Mouse (Mus musculus) gastrocnemius, postnatal 4 days (tissue): ENCODE results near the gene Cdk14. TPM values are rescaled to one million over a fixed set of nuclear protein-coding genes. Genes with fewer than 3 reads are reported as not detected.

Experiments used
- DNase-seq, 2 experiments: peaks; one replicate each; pipeline ENCODE4 v3.0.0; 2021 to 2022; ENCODE audit warnings: low spot score in 2 of 2, mixed read lengths in 2 of 2
- total RNA-seq, 2 experiments: library from RNA; stranded (reverse); gene quantifications; 2 replicates each; pipeline ENCODE4 v1.2.3; 2021

Cdk14 gene
- total RNA-seq, 2 experiments from 2014 or later = 34.1 to 34.4 TPM

DNA sequence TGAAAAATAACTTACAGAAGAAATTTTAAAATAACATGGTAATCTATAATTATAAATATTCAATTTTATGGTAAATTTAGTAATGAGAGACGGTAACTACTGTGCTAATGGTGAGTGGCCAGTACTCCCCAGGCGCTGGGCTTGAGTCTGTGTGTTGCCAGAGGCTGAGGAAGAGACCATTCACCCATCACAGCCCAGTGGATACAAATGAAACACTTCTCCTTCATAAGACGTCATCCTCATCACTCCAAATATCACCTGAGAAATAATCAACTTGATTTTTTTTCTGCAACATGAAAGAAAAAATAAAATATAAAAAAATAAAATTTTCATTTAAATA, 153.4 kb downstream of the Cdk14 start:
- no peak for DNase-seq

DNA sequence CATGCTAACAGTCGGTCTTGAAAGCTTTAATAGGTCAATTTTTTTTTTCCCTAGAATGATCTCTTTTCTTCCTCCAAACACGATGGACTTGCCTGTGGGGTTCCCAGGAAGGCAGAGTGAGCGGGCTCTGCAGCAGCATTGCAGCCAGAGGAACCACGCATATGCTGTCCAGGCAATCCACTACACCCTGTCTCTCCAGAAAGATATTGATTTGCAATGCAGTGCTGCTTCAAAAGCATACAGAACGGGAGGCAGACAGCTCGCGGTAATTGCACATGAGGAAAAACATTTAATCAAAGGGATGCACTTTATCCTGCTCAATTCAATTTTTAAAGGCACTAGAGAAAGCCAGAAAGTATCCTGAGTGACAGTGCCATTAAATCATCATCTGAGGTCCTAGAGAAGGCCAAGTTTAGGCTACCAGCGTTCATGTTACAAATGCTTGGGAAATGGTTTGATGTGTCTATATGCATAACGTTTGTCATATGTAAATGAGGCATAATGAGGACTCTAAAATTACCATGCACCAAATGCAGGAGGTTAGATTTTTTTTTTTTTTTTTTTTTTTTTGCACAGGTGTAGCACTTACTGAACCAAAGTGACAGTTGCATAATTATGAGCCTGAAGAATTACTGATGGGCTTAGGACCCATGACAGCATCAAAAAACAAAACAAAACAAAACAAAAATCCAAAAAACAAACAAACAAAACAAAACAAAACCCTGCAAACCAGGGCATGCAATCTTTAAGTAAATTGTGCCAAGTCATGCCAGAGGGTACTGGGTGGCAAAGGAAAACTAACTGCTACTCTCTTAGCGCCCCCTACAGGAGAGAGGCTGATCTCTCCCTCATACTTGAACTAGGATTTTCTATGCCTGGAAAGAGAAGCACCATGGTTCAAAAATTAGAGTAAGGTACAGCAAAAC, 154.0 kb downstream of the Cdk14 start:
- DNase-seq = peak in 1 of 2 experiments; percentile 25

GRCm38 (mm10) chr5:5265401-5265841, 154.7 kb downstream of the Cdk14 start:
- DNase-seq = no peak

DNA sequence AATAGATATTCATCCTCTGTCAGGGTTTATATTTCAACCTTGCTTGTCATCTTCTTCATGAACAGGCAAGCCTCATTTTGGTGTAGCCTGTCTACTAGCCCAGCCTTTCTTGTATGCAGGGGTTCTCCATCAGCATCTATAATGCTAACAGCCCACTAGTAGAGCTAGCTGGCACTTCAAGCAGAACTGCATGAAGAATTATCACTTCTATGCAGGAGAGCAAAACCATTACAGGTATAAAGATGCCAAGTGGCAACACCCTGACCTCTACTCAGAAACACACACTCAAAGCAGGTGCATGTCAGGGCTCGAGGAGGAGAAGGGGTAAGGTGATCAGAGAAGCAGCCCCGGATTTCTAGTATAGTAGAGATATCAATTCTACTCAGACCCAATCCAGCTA, 155.4 kb downstream of the Cdk14 start:
- DNase-seq = no peak

DNA sequence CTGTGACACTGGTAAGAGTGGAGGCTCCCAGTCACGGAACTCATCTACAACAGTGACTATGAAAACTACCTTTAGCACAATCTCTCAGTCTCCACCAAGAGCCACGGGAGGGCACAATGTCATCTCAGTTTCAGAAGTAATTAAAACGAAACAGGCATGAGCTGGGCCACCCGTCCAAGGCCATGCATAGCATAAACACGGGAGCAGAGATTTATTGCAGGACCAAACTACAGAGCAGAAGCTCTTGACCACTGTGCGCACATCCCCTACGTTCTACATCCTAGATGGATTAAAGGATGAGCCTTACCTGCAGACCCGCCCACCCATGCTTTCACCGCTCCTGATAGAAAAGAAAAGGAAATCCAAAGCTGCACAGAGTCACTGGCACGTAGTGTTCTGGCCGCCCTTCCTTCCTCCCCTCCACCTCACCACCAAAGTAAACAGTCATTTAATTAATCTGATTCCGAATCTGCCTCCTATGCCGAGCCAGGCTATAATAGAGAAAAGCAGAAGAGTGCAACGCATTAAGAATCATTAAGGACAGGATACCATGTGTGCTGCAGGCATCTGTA, 158.3 kb downstream of the Cdk14 start:
- no peak for DNase-seq

DNA sequence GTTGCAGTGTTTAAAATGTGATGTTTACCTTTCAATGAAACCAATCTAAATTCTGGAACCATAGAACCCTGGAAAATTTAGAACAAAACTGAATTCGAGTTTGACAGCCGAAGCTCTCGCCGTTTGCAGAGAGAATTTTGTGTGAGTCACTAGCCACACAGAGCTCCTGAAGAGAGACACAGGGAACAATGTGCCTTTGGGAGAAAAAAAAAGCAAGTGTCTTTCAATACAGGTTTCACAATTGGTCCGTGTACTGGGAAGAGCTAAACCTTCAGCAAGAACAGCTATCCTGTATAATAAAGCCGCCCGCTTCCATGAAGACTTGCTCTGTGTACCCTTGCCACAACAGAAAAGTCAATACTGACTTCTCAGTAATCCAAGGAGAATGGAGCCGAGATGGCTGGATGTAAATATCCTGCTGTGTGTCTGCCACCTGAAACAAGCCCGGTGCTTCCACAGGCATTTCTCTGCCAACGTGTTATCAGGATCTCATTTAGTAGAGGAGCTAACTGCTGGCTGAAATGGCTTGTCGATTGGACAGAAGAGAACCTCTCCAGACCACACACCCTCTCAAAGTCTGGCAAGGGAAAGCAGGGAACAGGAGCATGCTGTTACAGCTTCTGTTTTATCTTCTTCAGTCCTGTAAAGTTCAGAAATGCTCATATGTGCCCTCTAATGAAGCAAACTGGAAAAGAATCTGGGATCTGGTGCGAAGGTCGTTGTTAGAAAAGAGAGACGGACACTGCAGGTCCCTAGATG, 159.0 kb downstream of the Cdk14 start:
- no peak for DNase-seq

- DNase-seq = no peak
Observed at GRCm38 (mm10) chr5:5260309-5260708, 159.8 kb downstream of the Cdk14 start.

DNA sequence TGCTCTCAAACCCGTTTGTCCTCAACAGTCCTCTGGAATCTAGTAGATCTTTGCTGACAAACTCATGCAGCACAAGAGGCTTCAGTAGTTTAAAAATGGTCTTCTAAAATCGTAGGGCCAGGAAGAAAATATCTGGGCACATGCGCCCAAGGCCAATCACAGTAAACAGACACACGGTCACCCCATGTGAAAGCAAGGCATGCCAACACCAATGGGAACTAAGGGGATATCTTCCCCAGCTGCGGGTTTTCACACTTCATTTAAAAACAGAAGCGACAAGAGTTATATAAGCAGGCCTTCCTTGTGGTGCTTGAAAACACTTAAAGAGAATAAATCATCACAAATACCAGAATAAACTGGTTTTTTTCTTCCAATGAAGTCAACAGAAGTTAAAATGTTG, 165.7 kb downstream of the Cdk14 start:
- DNase-seq = no peak

GRCm38 (mm10) chr5:5253177-5253576, 166.9 kb downstream of the Cdk14 start:
- DNase-seq = no peak

- no peak for DNase-seq
Observed at GRCm38 (mm10) chr5:5247671-5248070, 172.4 kb downstream of the Cdk14 start.

DNA sequence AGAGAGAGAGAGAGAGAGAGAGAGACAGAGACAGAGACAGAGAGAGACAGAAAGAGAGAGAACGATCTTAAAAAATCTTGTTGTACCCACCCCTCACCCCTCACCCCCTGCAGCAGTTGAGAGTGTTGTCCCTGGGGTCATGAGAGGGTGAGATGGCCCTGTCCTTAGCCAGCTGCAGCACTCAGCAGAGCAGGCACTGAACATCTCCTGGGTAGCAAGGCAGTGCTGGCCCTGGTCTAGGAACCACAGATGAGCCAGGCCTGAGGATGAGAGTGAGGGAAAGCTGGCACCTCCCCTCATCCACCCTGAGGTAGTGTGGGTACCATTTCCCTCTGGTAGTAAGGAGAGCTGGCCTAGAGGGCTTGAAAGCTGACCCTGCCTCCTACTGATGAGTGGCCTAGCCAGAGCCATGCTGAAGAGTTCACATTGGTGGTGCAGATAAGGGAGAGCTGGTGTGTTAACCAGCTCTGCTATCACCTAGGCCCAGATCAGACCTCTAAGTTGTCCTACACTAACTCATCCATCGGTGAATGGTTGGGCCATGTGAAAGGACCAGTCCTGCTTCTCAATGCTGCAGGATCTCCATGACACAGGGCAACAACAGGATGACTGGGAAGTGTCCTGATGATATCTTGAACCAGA, 173.5 kb downstream of the Cdk14 start:
- DNase-seq = no peak

DNA sequence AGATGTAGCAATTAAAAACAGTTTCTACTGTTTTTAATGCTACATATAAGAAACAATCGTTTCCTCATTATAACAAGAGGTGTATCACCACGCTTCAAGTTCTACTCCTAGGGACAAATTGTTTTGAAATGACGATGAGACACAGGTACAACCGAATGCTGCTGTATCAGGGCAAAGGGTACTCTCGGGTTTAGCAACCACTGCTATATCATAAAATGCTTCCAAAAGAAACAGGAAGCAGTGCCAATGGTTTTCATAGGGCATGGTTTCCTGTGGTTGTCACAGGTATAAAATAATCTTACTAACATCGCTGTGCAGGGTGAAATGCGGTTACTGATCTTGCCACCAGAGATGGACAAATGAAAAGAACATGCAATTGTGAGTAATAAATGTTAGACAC, 174.9 kb downstream of the Cdk14 start:
- no peak for DNase-seq

DNA sequence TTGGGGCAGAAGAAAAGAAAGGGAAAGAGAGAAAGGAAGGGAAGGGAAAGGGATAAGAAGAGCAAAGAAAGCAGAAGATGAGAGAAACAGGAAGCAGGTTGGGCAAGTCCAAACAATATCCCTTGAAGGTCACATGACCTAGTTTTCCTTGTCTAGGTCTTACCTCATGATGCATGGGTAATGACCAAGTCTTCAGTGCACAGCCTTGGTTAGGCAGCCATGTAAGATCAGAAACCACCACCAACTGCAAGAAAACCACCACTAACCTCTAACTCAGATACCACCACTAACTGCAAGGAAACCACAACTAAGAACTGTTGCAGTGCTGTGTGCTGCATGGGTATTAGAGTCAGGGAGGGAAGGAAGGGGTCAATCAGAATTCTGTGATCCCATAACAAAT, 176.5 kb downstream of the Cdk14 start:
- DNase-seq = no peak

DNA sequence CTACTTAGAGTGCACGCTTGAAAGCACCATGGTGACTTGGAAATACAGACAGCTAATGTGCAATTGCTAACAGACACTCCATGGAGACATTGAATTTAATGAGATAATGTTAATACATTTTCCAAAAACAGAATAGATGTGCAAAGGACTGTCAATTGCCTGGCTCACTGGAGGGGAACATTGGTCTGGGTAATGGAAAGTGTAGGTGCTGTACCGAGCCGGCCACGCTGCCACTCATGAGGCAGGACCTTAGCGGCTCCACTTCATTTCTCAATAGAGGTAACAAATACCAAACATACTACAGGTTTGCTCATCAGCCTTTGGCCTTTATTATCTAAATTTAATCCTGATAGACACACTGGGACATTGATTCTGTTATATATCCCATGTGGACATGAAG, 177.4 kb downstream of the Cdk14 start:
- no peak for DNase-seq

GRCm38 (mm10) chr5:5241088-5241487, 179.0 kb downstream of the Cdk14 start:
- no peak for DNase-seq

DNA sequence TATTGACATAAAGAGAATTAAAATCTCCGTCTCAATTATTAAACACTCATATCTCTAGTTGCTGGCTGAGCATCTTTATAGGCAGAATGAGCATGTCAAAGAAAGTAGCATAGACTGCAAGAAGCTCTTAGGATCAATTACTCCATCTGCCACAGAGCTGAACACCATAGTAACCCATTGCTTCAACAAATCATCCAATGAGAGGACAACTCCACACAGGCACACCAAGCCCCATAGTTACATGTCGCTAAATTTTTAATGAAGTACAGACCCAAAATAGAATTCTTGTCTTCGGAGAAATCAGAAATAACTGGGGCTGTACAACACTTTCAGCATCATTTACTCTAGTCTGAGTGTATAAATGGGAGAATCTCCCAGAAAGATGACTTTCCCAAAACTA, 180.0 kb downstream of the Cdk14 start:
- DNase-seq = no peak

DNA sequence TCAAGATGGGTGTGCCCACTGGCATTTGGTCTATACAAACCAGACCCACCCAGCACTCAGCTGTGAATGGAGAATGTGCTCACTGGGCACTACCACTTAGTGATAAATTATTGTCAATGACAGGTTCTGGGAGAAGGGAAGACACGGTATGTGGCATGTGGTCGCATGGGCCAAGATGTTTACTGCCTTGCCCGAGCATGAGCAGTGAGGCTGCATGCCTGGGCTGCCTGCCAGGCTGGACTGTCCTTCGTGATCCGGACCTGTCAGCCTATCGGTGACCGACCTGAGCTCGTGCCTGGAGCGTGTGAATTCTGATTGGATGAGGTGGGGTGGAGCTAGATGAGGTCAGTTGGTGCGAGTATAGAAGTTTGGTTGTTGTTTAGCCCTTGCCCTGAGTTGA, 185.2 kb downstream of the Cdk14 start:
- DNase-seq = peak in 1 of 2 experiments; percentile 37

DNA sequence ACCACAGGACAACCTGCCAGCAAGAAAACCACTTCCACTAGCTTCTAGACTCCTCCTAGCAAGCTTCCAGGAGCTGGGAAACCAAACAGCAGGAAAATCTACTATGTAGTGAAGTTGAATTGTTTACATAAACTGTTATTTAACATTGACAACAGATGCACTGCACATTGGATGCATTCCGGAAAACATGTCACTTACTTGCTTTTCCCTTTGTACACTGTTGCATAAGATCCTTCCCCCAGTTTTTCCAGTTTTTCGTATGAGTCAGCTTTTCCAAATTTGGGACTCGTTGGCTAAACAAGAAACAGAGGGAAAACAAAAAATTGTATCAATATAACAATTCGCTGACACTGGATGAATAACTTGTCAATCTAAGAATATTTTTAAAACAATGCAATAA, 193.1 kb downstream of the Cdk14 start:
- no peak for DNase-seq

DNA sequence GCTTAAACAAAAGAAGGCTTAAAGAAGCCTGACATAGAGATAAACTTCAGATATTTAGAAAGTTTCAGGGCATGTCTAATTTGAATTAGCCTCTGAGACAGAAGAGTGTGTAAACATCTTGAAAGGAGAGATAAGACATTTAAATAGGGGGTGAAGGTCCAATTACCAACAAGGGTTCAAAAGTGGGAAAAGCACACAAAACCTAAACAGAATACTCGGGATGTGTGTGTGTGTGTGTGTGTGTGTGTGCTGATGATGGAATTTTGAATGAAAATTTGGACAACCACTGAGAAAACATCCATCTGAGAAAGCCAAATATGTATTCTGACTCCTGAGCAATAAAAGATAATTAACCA, 208.4 kb downstream of the Cdk14 start:
- DNase-seq = no peak

DNA sequence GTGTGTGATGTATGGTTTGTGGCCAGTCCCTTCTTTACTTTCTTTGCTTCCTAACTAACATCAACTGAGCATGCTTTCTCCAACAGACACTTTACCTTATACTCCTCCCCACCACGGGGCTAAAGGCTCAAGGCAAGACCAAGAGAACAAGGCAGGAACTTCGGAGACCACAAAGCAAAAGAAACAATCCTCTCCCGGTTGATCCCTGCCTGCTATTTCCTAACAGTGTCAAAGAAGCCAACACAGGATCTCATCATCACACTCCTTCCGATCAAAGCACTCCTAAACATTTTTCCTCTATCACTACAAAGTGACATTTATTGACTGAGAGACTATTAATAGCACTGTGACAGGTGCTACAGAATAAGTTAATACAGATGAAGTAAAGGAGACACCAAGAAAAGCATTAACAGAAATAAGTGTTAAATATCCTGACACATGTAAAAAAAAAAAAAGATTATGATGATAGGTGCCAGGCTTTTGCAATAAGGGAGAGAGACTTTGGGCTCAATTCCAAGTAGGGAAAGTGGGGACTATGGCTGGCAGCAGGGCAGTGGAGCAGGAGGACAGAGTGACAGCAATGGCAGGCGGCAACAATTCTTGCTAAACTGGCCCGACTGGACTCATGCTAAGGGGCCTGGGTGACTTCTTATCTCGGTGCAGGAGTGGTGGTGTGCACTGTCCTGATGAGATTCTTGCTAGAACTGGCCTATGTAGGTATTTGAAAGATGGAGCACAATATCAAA, 208.9 kb downstream of the Cdk14 start:
- no peak for DNase-seq

DNA sequence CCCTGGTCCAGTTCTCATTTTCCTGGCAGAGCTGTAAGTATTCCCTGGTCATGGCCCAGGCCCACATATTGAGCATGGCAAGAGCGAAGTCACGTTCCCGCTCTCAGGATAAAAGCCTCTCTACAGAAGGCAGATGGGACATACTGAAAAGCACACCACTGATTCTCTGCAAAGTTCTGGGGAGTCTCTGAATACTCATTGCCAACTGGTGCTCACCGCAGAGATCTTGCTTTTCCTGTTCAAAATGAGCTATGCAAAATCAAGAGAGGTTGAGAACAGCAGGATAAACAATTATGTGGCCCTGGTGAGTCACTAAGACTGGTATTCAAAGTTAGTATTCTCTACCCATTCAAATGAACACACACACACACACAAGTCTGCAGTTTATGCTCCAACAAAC, 212.1 kb downstream of the Cdk14 start:
- DNase-seq = no peak
